Comparison of ENCODE assay signal across 22 mouse cellular contexts in genomic region chr12:102225165-102225564, GRCm38 (mm10). TPM values are rescaled to one million over a fixed set of nuclear protein-coding genes. Genes with fewer than 3 reads are reported as not detected.
A peak's percentile ranks its signal among the peaks of the same experiment; 100 is the strongest.
DNase-seq lines count a peak whose midpoint lies in the region; ATAC-seq and TF ChIP-seq lines count a peak whose summit lies in the region.
"Had no signal": no experiment of that assay in that cellular context is flagged by ENCODE, and none has a peak within 500 bp of the region (broad histone marks: within the 10 kb centered on the region; RNA-seq: fewer than 3 reads in every experiment).

No protein-coding gene starts in this region.

- H3K9ac ChIP-seq in forebrain, embryonic 16.5 days (replicated peaks; ENCODE audit: low read depth, low read length): no peak overlapping the region
- no peak overlapping the region for H3K9ac ChIP-seq in hindbrain, postnatal 0 days (replicated peaks; ENCODE audit: low read length)
- H3K9ac ChIP-seq in hindbrain, embryonic 16.5 days (ENCODE audit: low read depth, low read length): no peak overlapping the region
- H3K9ac ChIP-seq: heart, embryonic 12.5 days; limb, embryonic 12.5 days; neural tube, embryonic 12.5 days had no signal

- WGBS in forebrain, embryonic 16.5 days: 35% methylated on average over 3 of the region's 3 CpGs
- 56% methylated on average over 3 of the region's 3 CpGs for WGBS in forebrain, embryonic 10.5 days
- 39% methylated on average over 3 of the region's 3 CpGs for WGBS in hindbrain, postnatal 0 days
- WGBS in hindbrain, embryonic 16.5 days: 41% methylated on average over 3 of the region's 3 CpGs

- TF ChIP-seq CTCF in hindbrain, postnatal 0 days (IDR thresholded peaks at IDR 0.05; ENCODE audit: low read depth): no peak

- no peaks in the 10 kb centered on the region for H3K36me3 ChIP-seq in forebrain, embryonic 16.5 days (ENCODE audit: control insufficient read depth, insufficient read depth)
- H3K36me3 ChIP-seq in forebrain, embryonic 10.5 days (replicated peaks): no peaks in the 10 kb centered on the region
- H3K36me3 ChIP-seq in hindbrain, postnatal 0 days (ENCODE audit: insufficient read depth, low read length): no peaks in the 10 kb centered on the region
- H3K36me3 ChIP-seq in hindbrain, embryonic 16.5 days (ENCODE audit: control insufficient read depth, insufficient read depth, low read length): no peaks in the 10 kb centered on the region
- H3K36me3 ChIP-seq: heart, embryonic 12.5 days; limb, embryonic 12.5 days; neural tube, embryonic 12.5 days had no signal

- no peak overlapping the region for H3K4me3 ChIP-seq in forebrain, embryonic 16.5 days (replicated peaks; ENCODE audit: low read length)
- H3K4me3 ChIP-seq in forebrain, embryonic 10.5 days: no peak overlapping the region
- no peak overlapping the region for H3K4me3 ChIP-seq in hindbrain, postnatal 0 days (ENCODE audit: low read length)
- no peak overlapping the region for H3K4me3 ChIP-seq in hindbrain, embryonic 16.5 days (ENCODE audit: low read length)
- H3K4me3 ChIP-seq: heart, embryonic 12.5 days; limb, embryonic 12.5 days; neural tube, embryonic 12.5 days had no signal

- 0 out of 2 replicates have a peak, but pooled peaks have one; percentile 26 for ATAC-seq in forebrain, embryonic 16.5 days
- ATAC-seq in hindbrain, postnatal 0 days: 0 out of 2 replicates have a peak, but pooled peaks have one; percentile 38
- ATAC-seq in hindbrain, embryonic 16.5 days: no peak
- ATAC-seq: intestine, embryonic 16.5 days; midbrain, embryonic 16.5 days had no signal

- H3K4me1 ChIP-seq in forebrain, embryonic 16.5 days (replicated peaks; ENCODE audit: control insufficient read depth, insufficient read depth, low read length): no peaks in the 10 kb centered on the region
- no peaks in the 10 kb centered on the region for H3K4me1 ChIP-seq in forebrain, embryonic 10.5 days
- H3K4me1 ChIP-seq in hindbrain, postnatal 0 days (ENCODE audit: insufficient read depth, low read length): no peaks in the 10 kb centered on the region
- H3K4me1 ChIP-seq in hindbrain, embryonic 16.5 days (ENCODE audit: control insufficient read depth, insufficient read depth, low read depth, low read length): no peaks in the 10 kb centered on the region
- H3K4me1 ChIP-seq: heart, embryonic 12.5 days; limb, embryonic 12.5 days; neural tube, embryonic 12.5 days had no signal

- no peaks in the 10 kb centered on the region for H3K27me3 ChIP-seq in forebrain, embryonic 16.5 days (replicated peaks; ENCODE audit: control insufficient read depth, insufficient read depth, low read length)
- H3K27me3 ChIP-seq in forebrain, embryonic 10.5 days (ENCODE audit: poor library complexity, severe bottlenecking): no peaks in the 10 kb centered on the region
- no peaks in the 10 kb centered on the region for H3K27me3 ChIP-seq in hindbrain, postnatal 0 days (ENCODE audit: insufficient read depth, low read length)
- no peaks in the 10 kb centered on the region for H3K27me3 ChIP-seq in hindbrain, embryonic 16.5 days (replicated peaks; ENCODE audit: control insufficient read depth, insufficient read depth, low read length)
- H3K27me3 ChIP-seq: heart, embryonic 12.5 days; limb, embryonic 12.5 days; neural tube, embryonic 12.5 days had no signal

- H3K4me2 ChIP-seq in forebrain, embryonic 16.5 days (ENCODE audit: low read length): no peak overlapping the region
- no peak overlapping the region for H3K4me2 ChIP-seq in hindbrain, postnatal 0 days (ENCODE audit: low read depth, low read length)
- H3K4me2 ChIP-seq in hindbrain, embryonic 16.5 days (ENCODE audit: low read length): no peak overlapping the region
- H3K4me2 ChIP-seq: heart, embryonic 12.5 days; limb, embryonic 12.5 days; liver, embryonic 11.5 days; midbrain, embryonic 11.5 days; neural tube, embryonic 12.5 days had no signal

- H3K9me3 ChIP-seq in forebrain, embryonic 16.5 days (ENCODE audit: control insufficient read depth, low read length): no peaks in the 10 kb centered on the region
- H3K9me3 ChIP-seq in forebrain, embryonic 10.5 days: no peaks in the 10 kb centered on the region
- no peaks in the 10 kb centered on the region for H3K9me3 ChIP-seq in hindbrain, postnatal 0 days (ENCODE audit: low read length)
- no peaks in the 10 kb centered on the region for H3K9me3 ChIP-seq in hindbrain, embryonic 16.5 days (ENCODE audit: control insufficient read depth, low read length)
- H3K9me3 ChIP-seq: heart, embryonic 12.5 days; limb, embryonic 12.5 days; neural tube, embryonic 12.5 days had no signal

- H3K27ac ChIP-seq in forebrain, embryonic 16.5 days (ENCODE audit: low read length): no peak overlapping the region
- no peak overlapping the region for H3K27ac ChIP-seq in forebrain, embryonic 10.5 days
- no peak overlapping the region for H3K27ac ChIP-seq in hindbrain, postnatal 0 days
- no peak overlapping the region for H3K27ac ChIP-seq in hindbrain, embryonic 16.5 days (ENCODE audit: low read depth, low read length)
- H3K27ac ChIP-seq: kidney, postnatal 0 days; limb, embryonic 12.5 days; neural tube, embryonic 12.5 days had no signal

- no peak for DNase-seq in forebrain, embryonic 10.5 days (ENCODE audit: extremely low spot score, low spot score)
- no peak for DNase-seq in hindbrain, postnatal 0 days (ENCODE audit: low spot score)
- DNase-seq in lung, postnatal 4 days: peak; percentile 40 to 51
- DNase-seq in lung, postnatal 36 days: no peak
- no peak for DNase-seq in embryo, embryonic 10 days (ENCODE audit: low spot score)
- DNase-seq: adrenal gland, postnatal 25 days; cerebellum, adult 18-20 months; gastrocnemius, postnatal 14 days; kidney, adult 8-10 months; layer of hippocampus, postnatal 36 days; right cerebral cortex, adult 18-20 months; spleen, adult 18-20 months had no signal

RNA-seq across cellular contexts. Expression of gene Rin3, which starts 57.7 kb away (rescaled TPM):
- polyA plus RNA-seq in forebrain, embryonic 16.5 days (2015; fragmentation: Nextera tagmentation; extraction: Ambion mirVana): 1.7 and 3.3 TPM in 2 replicates
- polyA plus RNA-seq in forebrain, embryonic 10.5 days (2016; fragmentation: Nextera tagmentation; extraction: Ambion mirVana): 2.8 and 3.3 TPM in 2 replicates
- total RNA-seq in hindbrain, postnatal 0 days (2014; rRNA removed): 2.0 and 3.2 TPM in 2 replicates
- 1.7 and 1.8 TPM in 2 replicates for polyA plus RNA-seq in hindbrain, postnatal 0 days (2015; fragmentation: Nextera tagmentation; extraction: Ambion mirVana)
- polyA plus RNA-seq in hindbrain, embryonic 16.5 days (2015; fragmentation: Nextera tagmentation; extraction: Ambion mirVana): 2.6 and 4.2 TPM in 2 replicates

Comparison
In these comparisons a context has a peak if more than half of its experiments do, and no peak if none do; other contexts are left out.
1. DNase-seq: peak in lung, postnatal 4 days (2 of 2); none in forebrain, embryonic 10.5 days (single experiment), hindbrain, postnatal 0 days (single experiment), lung, postnatal 36 days (single experiment) and embryo, embryonic 10 days (single experiment).